Mouse (Mus musculus) kidney, embryonic 16.5 days (tissue): ENCODE measurements around the gene Dedd2. TPM values are rescaled to one million over a fixed set of nuclear protein-coding genes. Genes with fewer than 3 reads are reported as not detected.

Source experiments
- ATAC-seq: fragments of 200-750 bp; cut with Nextera tagmentation; 2 replicates; pipeline ENCODE4 v1.8.0; 2017; ENCODE audit warnings: moderate TSS enrichment; ENCODE audit not compliant: low FRiP score, low TSS enrichment
- H3K27ac ChIP-seq: fragments of 300-500 bp; sonication (generic); 2 replicates; pipeline ENCODE4 v1.5.1; 2014; ENCODE audit warnings: low read length
- H3K27me3 ChIP-seq: fragments of 300-500 bp; sonication (generic); 2 replicates; pipeline ENCODE4 v1.6.1; 2014; ENCODE audit warnings: low read length, control low read depth, mixed read lengths; ENCODE audit not compliant: insufficient read depth
- H3K36me3 ChIP-seq: fragments of 300-500 bp; sonication (generic); 2 replicates; pipeline ENCODE4 v1.6.1; 2014; ENCODE audit warnings: low read length, control low read depth, mixed read lengths; ENCODE audit not compliant: insufficient read depth
- H3K4me1 ChIP-seq: fragments of 300-500 bp; sonication (generic); 2 replicates; pipeline ENCODE4 v1.6.1; 2014; ENCODE audit warnings: low read length, control low read depth, mixed read lengths; ENCODE audit not compliant: insufficient read depth
- H3K4me2 ChIP-seq: fragments of 300-500 bp; sonication (generic); replicated peaks from 2 replicates; pipeline ENCODE4 v1.6.1; 2014; ENCODE audit warnings: low read depth, low read length
- H3K4me3 ChIP-seq: fragments of 300-500 bp; sonication (generic); 2 replicates; pipeline ENCODE4 v1.5.1; 2014; ENCODE audit warnings: mild to moderate bottlenecking, low read length
- H3K9ac ChIP-seq: fragments of 300-500 bp; sonication (generic); replicated peaks from 2 replicates; pipeline ENCODE4 v1.6.1; 2014; ENCODE audit warnings: low read length
- H3K9me3 ChIP-seq: fragments of 300-500 bp; sonication (generic); 2 replicates; pipeline ENCODE4 v1.6.1; 2016; ENCODE audit warnings: low read length, control low read depth
- WGBS: fragments of 180-500 bp; shearing (Covaris S2); extraction: QIAGEN DNeasy Blood & Tissue Kit; methylation state at CpG from one replicate; pipeline ENCODE4 v1.1.7; 2014; 5-methylcytosine and 5-hydroxymethylcytosine counted together
- polyA plus RNA-seq: library from polyadenylated mRNA; unstranded; fragments of >200 nt; fragmentation: Nextera tagmentation; extraction: Ambion mirVana; gene quantifications from 2 replicates; pipeline ENCODE4 v1.2.1, GENCODE M21; 2015

Dedd2 gene
- polyA plus RNA-seq, 1 experiment from 2014 or later = 13.2 TPM

DNA sequence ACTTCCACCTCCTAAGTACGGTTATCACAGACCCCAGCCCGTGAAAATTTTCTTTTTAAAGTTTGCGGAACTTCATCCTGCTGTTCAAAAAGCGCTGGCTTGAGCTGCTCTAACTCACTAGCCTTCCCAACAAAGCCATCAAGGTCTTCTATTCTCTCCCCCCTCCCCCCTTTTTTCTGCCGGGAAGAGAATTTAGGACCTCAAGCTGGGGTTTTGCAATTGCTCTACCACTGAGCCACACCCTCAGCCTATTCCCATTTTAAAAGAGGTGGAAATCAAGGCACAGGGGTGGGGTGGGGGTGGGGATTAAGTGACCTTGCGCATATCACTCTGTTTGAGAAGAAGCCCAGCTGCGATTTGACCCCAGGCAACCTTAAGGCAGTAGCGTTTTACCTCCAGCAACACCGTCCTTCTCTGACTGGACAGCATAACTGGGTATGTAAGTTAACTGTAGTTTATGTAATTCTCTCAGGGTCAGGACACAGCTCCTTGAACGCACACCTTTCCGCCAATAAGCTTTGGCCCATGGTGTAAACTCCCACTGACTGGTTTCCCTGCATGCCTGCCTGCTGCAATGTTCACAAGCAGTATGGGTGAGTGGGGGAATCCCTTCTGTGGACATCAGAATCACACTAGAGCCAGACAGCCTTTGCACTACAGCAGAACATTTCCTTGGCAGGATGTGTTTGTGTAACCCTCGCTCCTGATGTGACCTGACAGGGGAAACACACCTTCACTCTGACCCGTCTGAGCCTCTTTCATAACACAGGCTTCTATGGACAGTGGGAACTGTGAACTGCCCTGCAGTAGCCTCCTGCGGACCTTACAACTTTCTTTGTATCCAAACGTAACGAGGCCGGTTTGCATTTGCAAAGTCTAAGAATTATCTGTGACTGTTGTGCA is 43.8 kb upstream of the Dedd2 start:
- no peak for ATAC-seq
- no peak overlapping the region for H3K9ac ChIP-seq

DNA sequence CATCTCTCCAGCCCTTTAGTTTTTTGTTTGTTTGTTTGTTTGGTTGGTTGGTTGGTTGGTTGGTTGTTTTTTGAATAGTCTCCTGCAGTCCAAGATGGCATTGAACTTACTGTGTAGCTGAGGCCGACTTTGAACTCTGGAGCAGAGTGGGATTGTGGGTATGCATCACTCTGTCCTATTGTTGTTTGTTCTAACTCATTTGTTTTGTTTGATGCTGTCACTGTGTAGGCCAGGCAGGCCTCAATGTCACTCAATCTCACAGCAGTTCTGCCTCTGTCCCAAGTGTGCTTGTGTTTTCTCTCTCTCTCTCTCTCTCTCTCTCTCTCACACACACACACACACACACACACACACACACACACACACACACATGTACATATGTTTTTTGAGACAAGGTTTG is 41.5 kb upstream of the Dedd2 start:
- Histone ChIP-seq H3K4me1 (peaks cover 2% of the 10 kb centered on the region; the same call in 1 of the 2 replicates), H3K9ac (no peak overlapping the region), H3K27ac (no peak overlapping the region), H3K4me2 (no peak overlapping the region), H3K36me3 (no peaks in the 10 kb centered on the region), H3K27me3 (no peaks in the 10 kb centered on the region), H3K4me3 (no peak overlapping the region), H3K9me3 (no peaks in the 10 kb centered on the region)
- ATAC-seq = no peak
- 86% methylated on average over 1 of the region's 1 CpGs for WGBS

More for the DNA sequence above, 43.8 kb upstream of the Dedd2 start:
- no peaks in the 10 kb centered on the region for H3K9me3 ChIP-seq
- H3K27ac ChIP-seq = no peak overlapping the region
- no peaks in the 10 kb centered on the region for H3K36me3 ChIP-seq
- H3K4me1 ChIP-seq = peaks cover 9% of the 10 kb centered on the region
- H3K4me3 ChIP-seq = no peak overlapping the region
- 31% methylated on average over 17 of the region's 17 CpGs for WGBS
- H3K4me2 ChIP-seq = no peak overlapping the region
- H3K27me3 ChIP-seq = no peaks in the 10 kb centered on the region

DNA sequence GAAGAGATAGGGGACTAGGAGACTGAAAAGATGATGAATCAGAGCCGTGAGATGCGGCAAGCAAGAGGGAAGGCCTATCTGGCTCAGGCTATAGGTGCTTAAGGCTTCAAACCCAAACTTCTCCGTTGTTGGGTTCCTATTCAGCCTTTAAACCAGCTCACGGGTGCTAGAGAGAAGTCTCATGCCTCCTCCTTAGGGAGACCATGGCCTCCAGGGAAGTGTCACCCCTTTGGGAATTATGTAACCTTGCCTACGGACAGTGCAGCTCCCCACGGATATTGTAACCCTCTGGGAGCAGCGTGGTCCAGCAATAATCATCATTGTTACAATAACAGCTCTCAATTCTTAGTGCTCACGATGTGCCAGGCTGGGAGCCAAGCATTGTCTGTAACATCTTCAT is 31.4 kb upstream of the Dedd2 start:
- H3K9me3 ChIP-seq = no peaks in the 10 kb centered on the region
- H3K27ac ChIP-seq = peak overlapping the region; percentile 92
- no peaks in the 10 kb centered on the region for H3K27me3 ChIP-seq
- H3K4me3 ChIP-seq = peak overlapping the region; percentile 95
- WGBS = 21% methylated on average over 8 of the region's 8 CpGs
- ATAC-seq = no peak
- peak overlapping the region; percentile 95 for H3K4me2 ChIP-seq
- H3K4me1 ChIP-seq = peaks cover 30% of the 10 kb centered on the region
- H3K9ac ChIP-seq = peak overlapping the region; percentile 70
- no peaks in the 10 kb centered on the region for H3K36me3 ChIP-seq

DNA sequence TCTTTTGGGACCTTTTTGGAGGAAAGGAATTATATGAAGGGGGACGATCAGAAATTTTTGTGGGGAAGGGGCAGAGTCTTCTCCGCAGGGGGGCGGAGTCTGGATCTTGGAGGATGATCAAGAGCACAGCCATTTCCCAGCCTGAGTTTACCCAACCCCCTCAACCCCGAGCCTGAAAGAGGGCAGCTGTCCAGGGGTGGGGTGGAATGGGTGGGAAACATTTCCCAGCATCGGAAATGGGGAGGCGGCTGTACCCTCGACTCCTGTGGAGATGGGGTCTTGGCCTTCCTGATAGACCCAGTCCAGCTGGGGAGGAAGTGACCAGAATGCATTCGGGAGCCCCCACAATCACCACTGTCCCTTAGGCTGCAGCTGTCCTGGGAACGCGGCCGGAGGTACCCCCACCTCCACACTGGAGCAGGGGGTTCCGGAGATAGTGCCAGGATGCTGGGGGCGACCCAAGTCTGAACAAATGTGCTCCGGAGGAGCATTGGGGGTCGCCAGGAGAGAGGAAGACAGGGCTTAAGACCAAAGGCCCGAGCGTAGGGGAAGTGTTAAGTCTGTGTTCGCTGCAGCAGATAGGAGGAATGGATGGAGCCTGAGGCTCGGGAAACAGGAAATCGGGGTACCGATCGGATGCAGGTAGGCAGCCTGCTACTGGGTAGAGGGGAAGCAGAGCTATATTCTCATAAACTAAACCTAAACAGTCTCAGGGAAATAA is 30.8 kb upstream of the Dedd2 start:
- 2% methylated on average over 22 of the region's 22 CpGs for WGBS
- Histone ChIP-seq H3K4me2 (peak overlapping the region; percentile 95), H3K36me3 (no peaks in the 10 kb centered on the region), H3K4me1 (peaks cover 36% of the 10 kb centered on the region), H3K9me3 (no peaks in the 10 kb centered on the region), H3K27ac (peak overlapping the region; percentile 92), H3K4me3 (peak overlapping the region; percentile 95), H3K9ac (peak overlapping the region; percentile 70), H3K27me3 (no peaks in the 10 kb centered on the region)
- peak; percentile 25 for ATAC-seq

DNA sequence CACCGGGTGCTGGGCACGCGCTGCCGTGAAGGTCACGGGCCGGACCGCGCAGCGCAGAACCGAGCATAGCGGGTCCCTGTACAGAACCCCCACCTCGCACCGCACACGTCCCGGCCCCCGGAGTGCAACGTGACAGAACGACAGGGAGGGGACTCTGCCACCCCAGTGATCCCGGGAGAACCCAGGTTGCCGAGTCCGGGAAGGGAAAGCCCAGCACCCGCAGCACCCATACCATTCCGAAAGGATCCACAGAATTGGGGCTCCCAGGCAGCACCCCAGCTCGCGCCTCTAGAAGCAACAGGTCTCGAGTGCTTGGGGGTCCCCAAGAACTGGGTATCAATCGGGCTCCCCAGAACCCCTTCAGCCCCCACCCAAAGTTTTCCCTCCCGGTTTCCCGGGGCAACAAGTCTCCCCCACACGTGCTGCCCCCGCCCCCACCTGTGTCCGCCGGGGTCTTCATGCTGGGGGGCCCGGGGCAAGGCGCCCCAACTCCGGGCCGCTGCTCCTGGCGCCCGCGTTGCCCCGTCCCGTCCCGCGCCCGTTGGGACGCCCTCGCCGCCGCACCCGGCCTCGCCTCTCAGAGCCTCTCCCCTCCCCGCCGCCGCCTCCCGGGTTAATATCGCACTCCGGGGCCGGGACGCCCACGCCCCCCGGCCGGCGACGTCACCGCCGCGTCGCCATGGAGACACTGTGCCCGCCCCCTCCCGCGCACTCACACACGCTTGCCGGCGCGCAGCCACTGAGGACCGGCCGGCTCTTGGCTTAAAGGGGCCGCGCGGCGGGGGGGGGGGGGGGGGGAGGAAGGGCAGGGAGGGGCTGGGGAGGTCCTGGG is 29.9 kb upstream of the Dedd2 start, which contains the start of gene Erf:
Gene Erf (minus strand): TSS at position 621 of the 832 bp plus-strand sequence.
- WGBS = under 1% methylated on average over 59 of the region's 81 CpGs
- ATAC-seq = peak; percentile 81
- Histone ChIP-seq H3K9ac (peak within 1 kb of the TSS; percentile 93), H3K9me3 (no peaks in the 10 kb centered on the region), H3K4me3 (peak within 1 kb of the TSS; percentile 95), H3K4me2 (peak within 1 kb of the TSS; percentile 95), H3K27me3 (no peaks in the 10 kb centered on the region), H3K4me1 (peaks cover 45% of the 10 kb centered on the region), H3K27ac (peak within 1 kb of the TSS; percentile 99), H3K36me3 (peaks cover 4% of the 10 kb centered on the region)

DNA sequence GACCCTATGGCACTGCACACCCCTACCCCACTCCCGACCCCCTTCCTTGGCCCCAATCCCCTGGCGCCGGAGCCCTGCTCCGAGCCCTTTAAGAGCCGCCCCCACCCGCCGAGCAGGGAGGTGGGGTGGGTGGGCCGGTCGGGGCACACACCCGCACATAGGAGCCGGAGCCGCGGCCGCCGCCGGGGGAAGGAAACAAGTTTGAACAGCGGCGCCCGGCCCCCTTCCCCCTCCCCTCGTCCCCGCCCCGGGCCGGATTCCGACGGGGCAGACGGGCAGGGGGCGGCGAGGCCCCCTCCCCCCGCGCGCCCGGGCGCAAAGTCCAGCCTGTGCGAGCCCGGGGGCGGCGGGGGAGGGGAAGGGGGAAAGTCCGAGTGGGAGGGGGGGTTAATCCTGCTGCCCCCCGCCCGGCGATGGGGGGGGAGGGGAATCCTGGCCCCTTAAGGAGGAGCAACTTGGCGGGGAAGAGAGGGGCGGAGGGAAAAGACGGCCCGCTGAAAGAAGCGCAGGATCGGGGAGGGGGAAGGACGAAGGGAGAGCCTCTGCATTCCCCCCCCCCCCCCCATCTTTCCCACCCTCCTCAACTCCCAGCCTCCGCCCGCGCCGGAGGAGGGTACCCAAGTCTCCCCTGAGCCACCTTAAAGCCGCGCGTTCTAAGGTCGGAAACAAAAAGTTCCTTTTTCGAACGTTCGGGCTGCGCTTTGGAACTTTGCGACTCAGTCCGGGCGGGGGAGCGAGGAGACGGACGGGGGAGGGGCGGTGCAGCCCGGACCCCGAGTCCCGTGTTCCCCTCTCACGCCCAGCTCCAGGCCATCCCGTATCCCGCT is 29.1 kb upstream of the Dedd2 start:
- under 1% methylated on average over 47 of the region's 73 CpGs for WGBS

DNA sequence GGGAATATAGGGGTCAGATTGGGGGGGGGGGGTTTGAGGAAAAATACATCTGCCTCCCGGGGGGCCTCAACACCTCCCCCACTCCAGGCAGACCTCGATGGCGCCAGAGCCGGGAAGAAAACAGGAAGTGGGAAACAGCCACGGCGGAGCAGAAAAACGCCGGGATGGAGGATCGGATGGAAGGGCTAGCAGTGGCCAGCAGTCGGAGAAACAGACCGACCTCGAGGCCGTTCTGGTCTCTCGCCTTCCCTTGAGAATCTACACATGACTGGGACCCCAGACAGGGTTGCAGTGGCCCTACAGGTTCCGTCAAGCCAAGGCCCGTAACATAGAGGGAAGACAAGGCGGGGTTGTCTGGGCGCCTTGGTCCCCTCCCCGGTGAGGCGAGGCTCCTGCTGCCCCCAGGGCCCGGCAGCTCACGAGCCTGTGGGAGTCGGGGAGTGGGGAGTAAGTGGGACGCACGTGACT is 28.5 kb upstream of the Dedd2 start:
- H3K27ac ChIP-seq = peak overlapping the region; percentile 99
- peak; percentile 29 for ATAC-seq
- H3K4me3 ChIP-seq = peak overlapping the region; percentile 95
- H3K9ac ChIP-seq = peak overlapping the region; percentile 93
- peak overlapping the region; percentile 95 for H3K4me2 ChIP-seq
- no peaks in the 10 kb centered on the region for H3K27me3 ChIP-seq
- WGBS = under 1% methylated on average over 23 of the region's 25 CpGs
- H3K4me1 ChIP-seq = peaks cover 55% of the 10 kb centered on the region
- H3K9me3 ChIP-seq = no peaks in the 10 kb centered on the region
- H3K36me3 ChIP-seq = peaks cover 19% of the 10 kb centered on the region

More for the DNA sequence above, 29.1 kb upstream of the Dedd2 start:
- peak overlapping the region; percentile 95 for H3K4me3 ChIP-seq
- H3K9me3 ChIP-seq = no peaks in the 10 kb centered on the region
- peaks cover 13% of the 10 kb centered on the region for H3K36me3 ChIP-seq
- peak overlapping the region; percentile 93 for H3K9ac ChIP-seq
- H3K4me2 ChIP-seq = peak overlapping the region; percentile 95
- no peaks in the 10 kb centered on the region for H3K27me3 ChIP-seq
- H3K27ac ChIP-seq = peak overlapping the region; percentile 99
- ATAC-seq = peak; percentile 71
- H3K4me1 ChIP-seq = peaks cover 51% of the 10 kb centered on the region

DNA sequence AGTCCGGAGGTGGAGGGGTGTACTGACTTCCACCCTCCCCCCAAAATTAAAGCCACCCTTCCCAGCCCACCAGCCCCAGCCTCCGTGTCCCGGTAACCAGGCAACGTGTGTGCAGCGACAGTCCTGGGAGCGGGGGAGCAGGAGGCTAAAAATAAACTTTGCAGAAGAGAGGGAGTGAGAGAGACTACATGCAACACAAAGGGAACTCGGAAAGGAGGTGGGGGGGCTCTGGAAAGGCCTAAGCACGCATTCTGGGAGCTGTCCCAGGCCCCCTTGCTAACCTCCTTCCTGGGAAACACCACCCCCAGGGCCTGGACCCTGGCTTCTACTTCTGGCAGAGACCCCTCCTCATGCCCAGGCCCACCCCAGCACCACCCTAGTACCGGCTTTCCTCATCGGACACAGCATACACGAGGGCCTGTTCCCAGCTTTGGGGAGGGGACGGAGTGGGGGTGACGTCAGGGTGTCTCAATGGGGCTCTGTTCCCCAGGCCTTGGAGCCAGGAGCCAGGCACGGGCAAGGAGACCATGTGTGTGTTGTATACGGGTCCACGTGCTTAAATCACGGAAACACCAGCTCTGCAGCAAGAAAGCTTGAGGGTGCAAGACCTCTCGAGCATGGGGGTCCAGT is 27.7 kb upstream of the Dedd2 start:
- Histone ChIP-seq H3K4me1 (peaks cover 55% of the 10 kb centered on the region), H3K9ac (peak overlapping the region; percentile 93), H3K4me3 (peak overlapping the region; percentile 95), H3K27me3 (no peaks in the 10 kb centered on the region), H3K4me2 (peak overlapping the region; percentile 95), H3K27ac (peak overlapping the region; percentile 99), H3K9me3 (no peaks in the 10 kb centered on the region), H3K36me3 (peaks cover 24% of the 10 kb centered on the region)
- under 1% methylated on average over 18 of the region's 18 CpGs for WGBS
- ATAC-seq = peak; percentile 4; the same call in 1 of the 2 replicates
